Mouse (Mus musculus) ES-E14 (cell line): ENCODE results near the gene Fgf18.

Experiments used
- ZC3H11A ChIP-seq: IDR thresholded peaks from 2 replicates; pipeline ENCODE4 v1.6.1; 2012; ENCODE audit warnings: low read depth, mild to moderate bottlenecking, inconsistent platforms, low read length, borderline replicate concordance
- ZNF384 ChIP-seq: IDR thresholded peaks from 2 replicates; pipeline ENCODE4 v1.6.1; 2012; ENCODE audit warnings: low read depth, low read length, inconsistent platforms

DNA sequence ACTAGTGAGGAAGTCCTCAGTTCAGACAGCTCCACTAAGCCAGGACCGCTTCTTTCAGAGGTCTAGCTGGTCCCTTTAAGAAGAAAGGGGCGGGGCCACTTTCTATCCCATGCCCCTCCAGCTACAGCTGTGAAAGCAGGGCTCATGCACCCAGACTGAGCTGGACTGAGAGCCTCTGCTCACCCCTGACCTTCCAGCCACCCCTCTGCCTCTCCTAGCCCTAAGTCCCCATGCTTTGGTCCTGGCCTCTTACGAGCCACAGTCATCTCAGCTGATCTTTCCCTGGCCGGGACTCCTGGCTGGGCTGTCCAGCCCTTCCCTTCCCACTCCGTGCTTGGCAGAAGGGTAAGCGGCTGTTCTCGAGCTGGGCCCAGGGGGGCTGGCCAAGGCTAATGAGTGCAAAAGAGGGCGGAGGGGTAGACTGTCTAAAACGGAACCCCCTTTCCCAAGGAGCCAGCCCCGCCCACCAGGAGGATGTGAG lies 47.1 kb downstream of the Fgf18 start:
- no peak for TF ChIP-seq ZC3H11A
- no peak for TF ChIP-seq ZNF384
